Mouse (Mus musculus): ENCODE measurements at regions not wholly inside any gene's neighbourhood (a gene's known extent, or its start where the extent isn't known, plus 50 kb on each side); places are given as distances from the start of the nearest gene placed in this dataset.

DNA sequence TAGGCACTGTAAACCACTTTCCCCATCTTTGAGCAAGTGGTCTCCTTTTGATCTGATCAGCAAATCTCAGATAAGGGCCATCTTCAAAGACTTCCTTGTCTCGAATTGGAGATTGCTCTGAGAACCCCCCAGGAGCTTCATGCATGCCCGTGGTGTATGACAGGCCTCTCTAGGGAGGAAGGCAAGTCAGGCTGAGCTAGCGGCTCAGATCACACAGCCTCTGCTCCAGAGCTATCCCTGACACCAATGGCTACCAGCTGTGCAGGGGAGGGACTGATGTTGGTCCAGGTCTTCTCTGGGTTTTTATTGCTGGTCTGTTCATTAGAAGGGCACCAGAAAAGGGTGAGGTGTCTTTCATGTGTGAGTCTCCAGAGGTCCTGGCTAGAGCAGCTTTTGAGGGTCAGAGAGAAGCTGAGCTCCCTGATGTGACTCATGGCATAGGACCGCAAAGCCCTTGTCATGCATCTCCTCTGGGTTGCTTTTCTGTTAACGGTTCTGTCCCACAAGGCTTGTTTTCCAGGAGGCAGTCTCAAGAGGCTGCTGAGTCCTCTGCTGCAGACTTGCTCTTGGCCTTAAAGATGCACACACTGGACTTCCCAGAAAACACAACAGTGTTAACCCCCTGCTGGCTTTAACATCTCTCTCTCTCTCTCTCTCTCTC is 171.7 kb upstream of the Tle3 start:
- peaks cover 6% of the 10 kb centered on the region; the same call in 1 of the 2 replicates for H3K27me3 ChIP-seq (ENCODE audit: insufficient read depth, low read length)
- H3K36me3 ChIP-seq (ENCODE audit: insufficient read depth, low read length), result no peaks in the 10 kb centered on the region
- no peaks in the 10 kb centered on the region for H3K4me1 ChIP-seq (replicated peaks; ENCODE audit: low read depth, low read length)
- H3K4me3 ChIP-seq (replicated peaks; ENCODE audit: low read length), result no peak overlapping the region
- no peaks in the 10 kb centered on the region for H3K9me3 ChIP-seq (ENCODE audit: low read length)
- TF ChIP-seq CTCF (conservative IDR thresholded peaks at IDR 0.05; ENCODE audit: low read length) (no peak), POU5F1 (IDR thresholded peaks at IDR 0.05; ENCODE audit: borderline replicate concordance, low read length) (no peak), NANOG (IDR thresholded peaks at IDR 0.05; ENCODE audit: borderline replicate concordance, low read length) (no peak)

DNA sequence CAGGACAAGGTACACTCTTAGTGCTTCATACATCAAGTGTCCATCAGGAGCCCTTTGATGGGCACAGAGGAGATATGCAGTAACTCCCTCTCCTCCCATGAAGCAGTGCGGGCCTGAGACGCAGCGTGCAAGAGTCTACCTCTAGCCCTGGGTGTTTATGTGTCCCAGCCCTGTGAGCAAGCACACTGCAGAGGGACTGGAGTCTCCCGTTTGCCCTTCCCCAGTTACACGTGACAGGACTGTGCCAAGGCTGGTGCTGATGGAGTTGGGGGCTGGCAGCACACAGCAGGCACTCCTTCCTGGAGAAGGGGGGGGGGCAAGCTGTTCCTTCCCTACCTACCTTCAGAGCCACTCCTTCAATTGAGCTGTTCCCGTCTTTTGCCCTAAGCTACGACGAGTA is 167.1 kb upstream of the Tle3 start:
- no peak for TF ChIP-seq NANOG (IDR thresholded peaks at IDR 0.05; ENCODE audit: borderline replicate concordance, low read length)
- no peak for TF ChIP-seq CTCF (conservative IDR thresholded peaks at IDR 0.05; ENCODE audit: low read length)
- no peak for TF ChIP-seq POU5F1 (IDR thresholded peaks at IDR 0.05; ENCODE audit: borderline replicate concordance, low read length)
- H3K9me3 ChIP-seq (ENCODE audit: low read length), result peaks cover 7% of the 10 kb centered on the region; the same call in 1 of the 2 replicates

DNA sequence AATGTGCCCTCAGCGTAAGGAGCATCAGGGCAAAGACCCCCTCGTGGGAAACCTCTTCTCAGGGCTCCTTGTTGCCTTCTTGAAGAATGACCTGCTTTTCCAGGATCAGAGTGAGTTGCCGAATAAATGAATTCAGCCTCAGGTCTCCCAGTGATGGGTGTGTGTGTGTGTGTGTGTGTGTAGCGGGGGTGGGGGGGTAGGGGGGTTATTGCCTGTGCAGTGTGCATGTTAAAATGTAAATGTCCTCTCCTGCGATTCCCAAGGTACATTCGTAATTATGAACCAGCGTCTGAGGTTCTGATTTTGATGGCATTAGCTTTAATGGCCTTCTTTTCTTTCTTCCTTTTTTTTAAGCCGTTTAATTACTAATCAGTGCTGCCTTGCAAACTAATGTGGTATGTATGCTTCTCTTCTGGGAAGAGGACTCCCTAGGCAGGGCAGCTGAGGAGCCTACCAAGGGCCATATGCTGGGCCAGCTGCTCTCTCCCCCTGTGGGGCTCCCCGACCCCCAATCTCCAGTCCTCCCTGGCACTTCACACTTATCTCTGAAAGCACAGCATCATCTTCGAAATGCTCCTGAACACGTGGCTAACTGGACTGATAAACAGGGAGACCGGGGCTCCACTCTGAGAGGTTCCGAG is 165.3 kb upstream of the Tle3 start:
- Histone ChIP-seq H3K4me1 (replicated peaks; ENCODE audit: low read depth, low read length) (peaks cover 51% of the 10 kb centered on the region), H3K27me3 (ENCODE audit: insufficient read depth, low read length) (peaks cover 6% of the 10 kb centered on the region), H3K36me3 (ENCODE audit: insufficient read depth, low read length) (no peaks in the 10 kb centered on the region), H3K4me3 (replicated peaks; ENCODE audit: low read length) (no peak overlapping the region), H3K9me3 (ENCODE audit: low read length) (peaks cover 7% of the 10 kb centered on the region; the same call in 1 of the 2 replicates)
- TF ChIP-seq CTCF (conservative IDR thresholded peaks at IDR 0.05; ENCODE audit: low read length), result no peak
- no peak for TF ChIP-seq POU5F1 (IDR thresholded peaks at IDR 0.05; ENCODE audit: borderline replicate concordance, low read length)
- TF ChIP-seq NANOG (IDR thresholded peaks at IDR 0.05; ENCODE audit: borderline replicate concordance, low read length), result no peak

More for the DNA sequence above, 167.1 kb upstream of the Tle3 start:
- H3K4me1 ChIP-seq (replicated peaks; ENCODE audit: low read depth, low read length), result peaks cover 36% of the 10 kb centered on the region
- no peak overlapping the region for H3K4me3 ChIP-seq (replicated peaks; ENCODE audit: low read length)
- peaks cover 6% of the 10 kb centered on the region; the same call in 1 of the 2 replicates for H3K27me3 ChIP-seq (ENCODE audit: insufficient read depth, low read length)
- no peaks in the 10 kb centered on the region for H3K36me3 ChIP-seq (ENCODE audit: insufficient read depth, low read length)

DNA sequence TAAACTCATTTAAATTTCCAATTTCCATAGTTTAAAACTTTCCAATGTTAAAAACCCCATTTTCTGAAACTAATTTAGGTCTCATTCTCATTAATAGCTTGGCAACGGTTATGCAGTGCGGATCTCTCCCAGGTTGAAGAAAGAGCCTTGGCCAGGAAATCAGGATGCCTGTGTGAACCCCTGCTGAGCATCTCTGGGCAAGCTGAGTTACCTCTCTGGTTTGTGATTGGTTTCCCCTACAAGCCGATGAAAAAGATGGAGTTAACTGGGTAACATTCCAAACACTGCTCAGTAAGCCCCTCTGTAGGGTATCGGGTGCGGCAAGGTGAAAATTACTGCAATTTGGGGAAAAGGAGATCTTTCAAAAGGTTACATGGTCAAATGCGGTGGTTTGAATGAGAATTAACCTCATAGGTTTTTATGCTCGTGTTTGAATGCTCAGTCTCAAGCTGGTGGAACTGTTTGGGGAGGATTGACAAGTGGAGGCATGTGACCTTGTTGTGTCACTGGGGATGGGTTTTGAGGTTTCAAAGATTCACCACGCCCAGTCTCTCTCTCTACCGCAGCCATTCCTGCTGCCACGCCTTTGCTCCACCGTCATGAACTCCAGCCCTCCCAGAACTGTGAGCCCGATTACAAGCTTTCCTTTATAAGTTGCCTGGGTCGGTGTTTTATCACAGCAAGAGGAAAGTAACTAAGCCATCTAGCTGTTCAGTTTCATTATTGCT is 164.6 kb upstream of the Tle3 start:
- TF ChIP-seq NANOG (IDR thresholded peaks at IDR 0.05; ENCODE audit: borderline replicate concordance, low read length) (no peak), POU5F1 (IDR thresholded peaks at IDR 0.05; ENCODE audit: borderline replicate concordance, low read length) (no peak), CTCF (conservative IDR thresholded peaks at IDR 0.05; ENCODE audit: low read length) (no peak)
- H3K4me1 ChIP-seq (replicated peaks; ENCODE audit: low read depth, low read length), result peaks cover 56% of the 10 kb centered on the region
- H3K9me3 ChIP-seq (ENCODE audit: low read length), result peaks cover 7% of the 10 kb centered on the region; the same call in 1 of the 2 replicates
- no peak overlapping the region for H3K4me3 ChIP-seq (replicated peaks; ENCODE audit: low read length)
- H3K36me3 ChIP-seq (ENCODE audit: insufficient read depth, low read length), result no peaks in the 10 kb centered on the region
- peaks cover 6% of the 10 kb centered on the region for H3K27me3 ChIP-seq (ENCODE audit: insufficient read depth, low read length)

DNA sequence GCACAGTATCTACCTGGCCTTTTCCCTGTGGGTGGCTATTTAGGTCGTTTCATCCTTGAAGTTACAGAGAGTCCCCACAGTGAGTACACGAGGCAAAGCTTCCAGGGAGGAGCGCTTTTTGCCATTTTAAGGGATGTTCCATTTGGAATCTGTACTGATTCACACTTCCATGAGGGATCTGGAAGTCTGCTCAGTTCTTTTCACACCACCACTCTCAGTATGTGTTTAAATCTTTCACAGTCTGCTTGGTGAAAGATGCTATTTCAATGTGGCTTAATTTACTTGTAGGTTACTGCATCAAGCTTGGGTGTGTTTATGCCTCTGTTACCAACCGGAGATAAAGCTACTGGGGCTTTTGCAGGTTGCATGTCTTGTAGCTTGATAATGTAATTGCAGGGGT is 160.5 kb upstream of the Tle3 start:
- H3K9me3 ChIP-seq (ENCODE audit: low read length), result peaks cover 7% of the 10 kb centered on the region; the same call in 1 of the 2 replicates
- TF ChIP-seq CTCF (conservative IDR thresholded peaks at IDR 0.05; ENCODE audit: low read length) (no peak), NANOG (IDR thresholded peaks at IDR 0.05; ENCODE audit: borderline replicate concordance, low read length) (no peak), POU5F1 (IDR thresholded peaks at IDR 0.05; ENCODE audit: borderline replicate concordance, low read length) (no peak)
- no peak overlapping the region for H3K4me3 ChIP-seq (replicated peaks; ENCODE audit: low read length)
- peaks cover 62% of the 10 kb centered on the region for H3K4me1 ChIP-seq (replicated peaks; ENCODE audit: low read depth, low read length)
- H3K27me3 ChIP-seq (ENCODE audit: insufficient read depth, low read length), result peaks cover 12% of the 10 kb centered on the region
- no peaks in the 10 kb centered on the region for H3K36me3 ChIP-seq (ENCODE audit: insufficient read depth, low read length)

DNA sequence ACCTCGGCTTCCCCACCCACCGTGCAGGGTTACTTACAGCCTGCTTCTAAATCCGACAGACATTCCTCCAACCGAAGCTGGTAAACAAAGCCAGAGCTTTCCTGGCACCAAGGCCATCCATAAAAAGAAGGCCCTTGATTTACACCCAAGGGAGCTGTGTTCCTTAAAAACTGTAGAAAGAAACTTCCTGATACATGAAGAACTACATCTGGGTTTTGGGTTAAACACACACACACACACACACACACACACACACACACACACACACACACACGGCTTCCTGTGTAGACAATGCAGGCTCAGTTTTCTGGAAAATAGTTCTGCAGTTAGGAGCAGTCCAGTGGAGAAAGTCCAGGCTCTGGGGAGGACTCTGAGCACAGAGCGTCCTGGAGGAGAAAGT is 157.2 kb upstream of the Tle3 start:
- H3K36me3 ChIP-seq (ENCODE audit: insufficient read depth, low read length), result no peaks in the 10 kb centered on the region
- H3K4me3 ChIP-seq (replicated peaks; ENCODE audit: low read length), result no peak overlapping the region
- no peak for TF ChIP-seq POU5F1 (IDR thresholded peaks at IDR 0.05; ENCODE audit: borderline replicate concordance, low read length)
- no peak for TF ChIP-seq CTCF (conservative IDR thresholded peaks at IDR 0.05; ENCODE audit: low read length)
- TF ChIP-seq NANOG (IDR thresholded peaks at IDR 0.05; ENCODE audit: borderline replicate concordance, low read length), result no peak
- peaks cover 36% of the 10 kb centered on the region for H3K27me3 ChIP-seq (ENCODE audit: insufficient read depth, low read length)
- peaks cover 47% of the 10 kb centered on the region for H3K4me1 ChIP-seq (replicated peaks; ENCODE audit: low read depth, low read length)
- no peaks in the 10 kb centered on the region for H3K9me3 ChIP-seq (ENCODE audit: low read length)

GRCm38 (mm10) chr9:61216012-61216770 is 156.0 kb upstream of the Tle3 start:
- no peaks in the 10 kb centered on the region for H3K9me3 ChIP-seq (ENCODE audit: low read length)
- TF ChIP-seq NANOG (IDR thresholded peaks at IDR 0.05; ENCODE audit: borderline replicate concordance, low read length), result no peak
- TF ChIP-seq CTCF (conservative IDR thresholded peaks at IDR 0.05; ENCODE audit: low read length), result no peak
- TF ChIP-seq POU5F1 (IDR thresholded peaks at IDR 0.05; ENCODE audit: borderline replicate concordance, low read length), result no peak

GRCm38 (mm10) chr9:61220017-61220416 is 152.1 kb upstream of the Tle3 start:
- Histone ChIP-seq H3K27me3 (ENCODE audit: insufficient read depth, low read length) (peaks cover 36% of the 10 kb centered on the region), H3K36me3 (ENCODE audit: insufficient read depth, low read length) (no peaks in the 10 kb centered on the region), H3K9me3 (ENCODE audit: low read length) (peaks cover 11% of the 10 kb centered on the region), H3K4me3 (replicated peaks; ENCODE audit: low read length) (no peak overlapping the region), H3K4me1 (replicated peaks; ENCODE audit: low read depth, low read length) (peaks cover 67% of the 10 kb centered on the region)
- TF ChIP-seq NANOG (IDR thresholded peaks at IDR 0.05; ENCODE audit: borderline replicate concordance, low read length) (no peak), CTCF (conservative IDR thresholded peaks at IDR 0.05; ENCODE audit: low read length) (no peak), POU5F1 (IDR thresholded peaks at IDR 0.05; ENCODE audit: borderline replicate concordance, low read length) (no peak)

More at GRCm38 (mm10) chr9:61216012-61216770, 156.0 kb upstream of the Tle3 start:
- Histone ChIP-seq H3K4me3 (replicated peaks; ENCODE audit: low read length) (no peak overlapping the region), H3K4me1 (replicated peaks; ENCODE audit: low read depth, low read length) (peaks cover 49% of the 10 kb centered on the region), H3K27me3 (ENCODE audit: insufficient read depth, low read length) (peaks cover 36% of the 10 kb centered on the region), H3K36me3 (ENCODE audit: insufficient read depth, low read length) (no peaks in the 10 kb centered on the region)
